Mouse (Mus musculus) adrenal gland, adult 2 months (tissue): Measurements from ENCODE around the gene Rhox4c. TPM values are rescaled to one million over a fixed set of nuclear protein-coding genes. Genes with fewer than 3 reads are reported as not detected.
"Not testable (repeated sequence)": the region's sequence is repeated elsewhere in the genome, so short reads cannot be mapped to it uniquely, and the experiment has no call there.

Source experiments
- DNase-seq: peaks from one replicate; pipeline ENCODE4 v3.0.0; 2021
- long read RNA-seq: library from polyadenylated mRNA; stranded (forward); transcript quantifications from one replicate; pipeline ENCODE4 v2.0.0, GENCODE M21; 2021
- polyA plus RNA-seq: library from polyadenylated mRNA; depleted of rRNA; stranded (reverse); fragments of >200 nt; gene quantifications from 2 replicates; pipeline ENCODE4 v1.2.3, GENCODE M21; 2012; rRNA removed
- total RNA-seq, 2 experiments: library from RNA; stranded (reverse); gene quantifications; 2 replicates each; pipeline ENCODE4 v1.2.3; 2021

The Rhox4c gene
- total RNA-seq (not detected), polyA plus RNA-seq (not detected in 2 replicates)
- long read RNA-seq, result 0 reads

- DNase-seq, result not testable (repeated sequence)
These were observed at the start of gene Rhox4c for GRCm38 (mm10) chrX:37480037-37480436. Rhox4c (plus strand) TSS chrX:37480337.

GRCm38 (mm10) chrX:37432194-37432593, 47.9 kb upstream of the Rhox4c start, which contains the start of gene Rhox4b:
Rhox4b (plus strand) TSS chrX:37432494.
- DNase-seq, result not testable (repeated sequence)

GRCm38 (mm10) chrX:37453380-37453779, 26.8 kb upstream of the Rhox4c start, which contains the start of gene Rhox2c:
Rhox2c (plus strand) TSS chrX:37453680.
- not testable (repeated sequence) for DNase-seq

- not testable (repeated sequence) for DNase-seq
These were observed 21.9 kb upstream of the Rhox4c start, which contains the start of gene Rhox3c for GRCm38 (mm10) chrX:37458285-37458684. Rhox3c (plus strand) TSS chrX:37458585.

GRCm38 (mm10) chrX:37514059-37514458, 33.9 kb downstream of the Rhox4c start, which contains the start of gene Rhox4d:
Rhox4d (plus strand) TSS chrX:37514359.
- DNase-seq, result not testable (repeated sequence)

GRCm38 (mm10) chrX:37530152-37530551, 50.0 kb downstream of the Rhox4c start, which contains the start of gene Rhox2e:
Rhox2e (plus strand) TSS chrX:37530452.
- DNase-seq, result not testable (repeated sequence)

Other genes starting within 250 kb of the Rhox4c start
- not detected for gene Rhox2a, start 235.4 kb upstream of the Rhox4c start, total RNA-seq
- gene Rhox2a, start 235.4 kb upstream of the Rhox4c start, polyA plus RNA-seq, result not detected in 2 replicates
- gene Rhox3a, start 230.4 kb upstream of the Rhox4c start, total RNA-seq, result not detected
- not detected in 2 replicates for gene Rhox3a, start 230.4 kb upstream of the Rhox4c start, polyA plus RNA-seq
- gene Rhox4a, start 215.0 kb upstream of the Rhox4c start, total RNA-seq, result not detected
- not detected in 2 replicates for gene Rhox4a, start 215.0 kb upstream of the Rhox4c start, polyA plus RNA-seq
- gene Rhox3a2, start 100.3 kb upstream of the Rhox4c start, total RNA-seq, result not detected
- gene Rhox3a2, start 100.3 kb upstream of the Rhox4c start, polyA plus RNA-seq, result not detected in 2 replicates
- gene Rhox4a2, start 89.5 kb upstream of the Rhox4c start, total RNA-seq, result not detected
- not detected in 2 replicates for gene Rhox4a2, start 89.5 kb upstream of the Rhox4c start, polyA plus RNA-seq
- not detected for gene Rhox2b, start 68.3 kb upstream of the Rhox4c start, total RNA-seq
- not detected in 2 replicates for gene Rhox2b, start 68.3 kb upstream of the Rhox4c start, polyA plus RNA-seq
- gene Rhox4b, start 47.8 kb upstream of the Rhox4c start, total RNA-seq, result not detected
- not detected in 2 replicates for gene Rhox4b, start 47.8 kb upstream of the Rhox4c start, polyA plus RNA-seq
- gene Rhox2c, start 26.7 kb upstream of the Rhox4c start, total RNA-seq, result not detected
- gene Rhox2c, start 26.7 kb upstream of the Rhox4c start, polyA plus RNA-seq, result not detected in 2 replicates
- gene Rhox3c, start 21.8 kb upstream of the Rhox4c start, total RNA-seq, result not detected
- not detected in 2 replicates for gene Rhox3c, start 21.8 kb upstream of the Rhox4c start, polyA plus RNA-seq
- gene Rhox2d, start 13.1 kb downstream of the Rhox4c start, total RNA-seq, result not detected
- gene Rhox2d, start 13.1 kb downstream of the Rhox4c start, polyA plus RNA-seq, result not detected in 2 replicates
- not detected for gene Rhox4d, start 34.0 kb downstream of the Rhox4c start, total RNA-seq
- not detected in 2 replicates for gene Rhox4d, start 34.0 kb downstream of the Rhox4c start, polyA plus RNA-seq
- not detected for gene Rhox2e, start 50.1 kb downstream of the Rhox4c start, total RNA-seq
- gene Rhox2e, start 50.1 kb downstream of the Rhox4c start, polyA plus RNA-seq, result not detected in 2 replicates
- gene Rhox3e, start 61.7 kb downstream of the Rhox4c start, total RNA-seq, result not detected
- not detected in 2 replicates for gene Rhox3e, start 61.7 kb downstream of the Rhox4c start, polyA plus RNA-seq
- not detected for gene Rhox4e, start 77.1 kb downstream of the Rhox4c start, total RNA-seq
- not detected in 2 replicates for gene Rhox4e, start 77.1 kb downstream of the Rhox4c start, polyA plus RNA-seq
- gene Rhox2f, start 91.1 kb downstream of the Rhox4c start, total RNA-seq, result not detected
- not detected in 2 replicates for gene Rhox2f, start 91.1 kb downstream of the Rhox4c start, polyA plus RNA-seq
- not detected for gene Rhox3f, start 100.7 kb downstream of the Rhox4c start, total RNA-seq
- gene Rhox3f, start 100.7 kb downstream of the Rhox4c start, polyA plus RNA-seq, result not detected in 2 replicates
- not detected for gene Rhox4f, start 127.4 kb downstream of the Rhox4c start, total RNA-seq
- gene Rhox4f, start 127.4 kb downstream of the Rhox4c start, polyA plus RNA-seq, result not detected in 2 replicates
- gene Rhox3g, start 148.3 kb downstream of the Rhox4c start, total RNA-seq, result not detected
- not detected in 2 replicates for gene Rhox3g, start 148.3 kb downstream of the Rhox4c start, polyA plus RNA-seq
- gene Rhox2g, start 163.1 kb downstream of the Rhox4c start, total RNA-seq, result not detected
- not detected in 2 replicates for gene Rhox2g, start 163.1 kb downstream of the Rhox4c start, polyA plus RNA-seq
- not detected for gene Rhox4g, start 171.0 kb downstream of the Rhox4c start, total RNA-seq
- not detected in 2 replicates for gene Rhox4g, start 171.0 kb downstream of the Rhox4c start, polyA plus RNA-seq
- gene Rhox3h, start 188.4 kb downstream of the Rhox4c start, total RNA-seq, result not detected
- not detected in 2 replicates for gene Rhox3h, start 188.4 kb downstream of the Rhox4c start, polyA plus RNA-seq
- gene Rhox2h, start 192.9 kb downstream of the Rhox4c start, total RNA-seq, result not detected
- gene Rhox2h, start 192.9 kb downstream of the Rhox4c start, polyA plus RNA-seq, result not detected in 2 replicates